Mouse (Mus musculus) E14TG2a.4 (cell line): ENCODE measurements around the gene Ntrk3.

Source experiments
- CTCF ChIP-seq: conservative IDR thresholded peaks from 2 replicates; pipeline ENCODE4 v1.5.1; 2014; ENCODE audit warnings: low read length
- NANOG ChIP-seq: IDR thresholded peaks from 2 replicates; pipeline ENCODE4 v1.6.1; 2014; ENCODE audit warnings: borderline replicate concordance, low read length, mixed read lengths
- POU5F1 ChIP-seq: IDR thresholded peaks from 2 replicates; pipeline ENCODE4 v1.6.1; 2014; ENCODE audit warnings: low read length, borderline replicate concordance

DNA sequence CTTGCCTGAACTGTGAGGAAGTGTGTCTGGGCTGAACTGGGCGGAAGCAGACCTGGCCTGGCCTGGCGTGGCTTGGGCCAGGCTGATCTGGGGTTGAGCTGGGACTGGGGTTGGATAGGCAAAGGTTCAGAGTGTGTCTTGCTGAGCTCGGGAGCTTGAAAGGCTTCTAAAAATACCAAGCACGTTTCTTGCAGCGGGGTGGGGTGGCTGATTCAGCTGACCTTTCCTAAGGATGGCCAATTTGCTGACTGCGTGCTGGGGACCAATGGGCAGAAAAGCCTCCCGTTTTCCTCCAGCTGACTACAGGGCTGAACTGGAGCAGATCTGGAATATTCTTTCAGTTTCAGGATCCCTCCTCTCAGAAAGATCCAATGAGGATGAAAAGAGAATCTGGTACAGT is 148.0 kb downstream of the Ntrk3 start:
- TF ChIP-seq CTCF = no peak
- no peak for TF ChIP-seq POU5F1
- no peak for TF ChIP-seq NANOG
